Mouse (Mus musculus): ENCODE measurements at regions not wholly inside any gene's neighbourhood (a gene's known extent, or its start where the extent isn't known, plus 50 kb on each side); places are given as distances from the start of the nearest gene placed in this dataset.

DNA sequence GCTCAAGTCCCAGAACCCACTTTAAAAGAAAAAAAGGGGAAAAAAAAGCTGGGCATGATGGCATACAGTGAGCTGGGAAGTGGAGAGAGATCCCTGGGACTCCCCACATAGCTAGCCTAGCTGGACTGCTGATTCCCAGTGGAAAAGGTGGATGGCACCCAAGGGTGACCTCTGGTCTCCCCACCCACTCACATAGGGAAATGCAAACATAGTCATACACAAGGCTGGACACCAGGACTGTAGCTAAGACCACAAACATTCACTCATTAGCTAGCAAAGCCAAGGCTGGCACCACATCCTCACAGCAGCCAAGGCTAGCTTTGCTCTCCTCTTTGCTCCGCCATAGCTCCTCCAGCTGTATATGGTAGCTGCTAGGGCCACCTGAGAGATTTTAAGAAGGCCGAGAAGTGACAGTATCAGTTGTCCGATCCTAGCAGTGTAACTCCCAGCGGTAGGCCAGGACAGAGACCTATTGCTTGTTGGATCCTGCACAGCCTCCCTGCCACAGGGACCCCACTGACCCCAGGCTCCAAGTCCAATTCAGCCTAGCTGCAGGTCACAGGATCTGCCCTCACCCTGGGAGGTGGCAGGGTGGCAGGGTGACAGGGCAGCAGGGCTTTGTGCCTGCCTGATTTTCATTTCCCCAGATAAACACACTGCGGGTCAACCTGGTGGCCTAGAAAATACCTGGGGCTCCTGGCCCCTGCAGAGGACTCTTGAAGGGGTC, 119.8 kb upstream of the Gli2 start:
- Histone ChIP-seq H3K27ac (ENCODE audit: low read depth) (peak overlapping the region; percentile 59), H3K36me3 (replicated peaks; ENCODE audit: insufficient read depth, low read length) (no peaks in the 10 kb centered on the region), H3K9me3 (ENCODE audit: low read length) (no peaks in the 10 kb centered on the region), H3K4me1 (ENCODE audit: insufficient read depth) (peaks cover 11% of the 10 kb centered on the region; the same call in 1 of the 2 replicates), H3K9ac (replicated peaks) (no peak overlapping the region), H3K27me3 (ENCODE audit: insufficient read depth, low read length) (no peaks in the 10 kb centered on the region), H3K4me3 (ENCODE audit: low read depth, low read length) (no peak overlapping the region), H3K4me2 (ENCODE audit: low read depth, low read length) (no peak overlapping the region)
- WGBS (ENCODE audit: insufficient replicate concordance): 67% methylated on average over 5 of the region's 5 CpGs
- DNase-seq: no peak
- peak; percentile 90 for ATAC-seq
- TF ChIP-seq CTCF (IDR thresholded peaks at IDR 0.05; ENCODE audit: low read depth) (no peak), EP300 (IDR thresholded peaks at IDR 0.05; ENCODE audit: low read depth) (no peak)

DNA sequence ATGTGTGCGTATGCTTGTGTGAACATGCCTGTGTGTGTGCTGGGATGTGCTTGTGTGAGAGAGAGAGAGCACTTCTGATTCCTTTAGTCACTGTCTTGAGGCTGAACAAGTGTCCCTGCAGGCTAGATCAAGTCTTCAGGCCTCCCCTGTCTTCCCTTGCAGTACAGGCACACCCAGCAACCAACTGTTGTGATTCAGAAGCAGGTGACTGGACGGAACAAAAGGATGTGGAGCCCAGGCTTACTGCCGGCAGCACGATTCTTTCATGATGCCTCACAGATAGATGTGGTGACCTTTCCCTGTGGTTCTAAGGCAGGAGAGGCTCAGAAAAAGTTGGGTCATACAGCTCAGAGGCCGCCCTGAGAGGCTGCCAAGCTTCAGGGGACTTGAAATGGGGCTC, 114.0 kb upstream of the Gli2 start:
- WGBS (ENCODE audit: insufficient replicate concordance): 72% methylated on average over 5 of the region's 5 CpGs
- H3K4me2 ChIP-seq (ENCODE audit: low read depth, low read length): no peak overlapping the region
- no peaks in the 10 kb centered on the region for H3K27me3 ChIP-seq (ENCODE audit: insufficient read depth, low read length)
- H3K9me3 ChIP-seq (ENCODE audit: low read length): no peaks in the 10 kb centered on the region
- H3K27ac ChIP-seq (ENCODE audit: low read depth): no peak overlapping the region
- H3K4me3 ChIP-seq (ENCODE audit: low read depth, low read length): no peak overlapping the region
- no peak overlapping the region for H3K9ac ChIP-seq (replicated peaks)
- no peaks in the 10 kb centered on the region for H3K36me3 ChIP-seq (replicated peaks; ENCODE audit: insufficient read depth, low read length)
- ATAC-seq (no peak), DNase-seq (no peak)
- peaks cover 2% of the 10 kb centered on the region; the same call in 1 of the 2 replicates for H3K4me1 ChIP-seq (ENCODE audit: insufficient read depth)
- TF ChIP-seq EP300 (IDR thresholded peaks at IDR 0.05; ENCODE audit: low read depth): no peak
- no peak for TF ChIP-seq CTCF (IDR thresholded peaks at IDR 0.05; ENCODE audit: low read depth)

- ATAC-seq: no peak
- H3K27ac ChIP-seq (ENCODE audit: low read depth): no peak overlapping the region
- no peaks in the 10 kb centered on the region for H3K9me3 ChIP-seq (ENCODE audit: low read length)
- no peaks in the 10 kb centered on the region for H3K36me3 ChIP-seq (replicated peaks; ENCODE audit: insufficient read depth, low read length)
- peaks cover 2% of the 10 kb centered on the region; the same call in 1 of the 2 replicates for H3K4me1 ChIP-seq (ENCODE audit: insufficient read depth)
- no peak overlapping the region for H3K9ac ChIP-seq (replicated peaks)
- H3K27me3 ChIP-seq (ENCODE audit: insufficient read depth, low read length): no peaks in the 10 kb centered on the region
- H3K4me3 ChIP-seq (ENCODE audit: low read depth, low read length): no peak overlapping the region
- no peak for DNase-seq
- 85% methylated on average over 7 of the region's 7 CpGs for WGBS (ENCODE audit: insufficient replicate concordance)
- H3K4me2 ChIP-seq (ENCODE audit: low read depth, low read length): no peak overlapping the region
- no peak for TF ChIP-seq CTCF (IDR thresholded peaks at IDR 0.05; ENCODE audit: low read depth)
- TF ChIP-seq EP300 (IDR thresholded peaks at IDR 0.05; ENCODE audit: low read depth): no peak
These were observed 112.9 kb upstream of the Gli2 start for GRCm38 (mm10) chr1:119166286-119166685.

DNA sequence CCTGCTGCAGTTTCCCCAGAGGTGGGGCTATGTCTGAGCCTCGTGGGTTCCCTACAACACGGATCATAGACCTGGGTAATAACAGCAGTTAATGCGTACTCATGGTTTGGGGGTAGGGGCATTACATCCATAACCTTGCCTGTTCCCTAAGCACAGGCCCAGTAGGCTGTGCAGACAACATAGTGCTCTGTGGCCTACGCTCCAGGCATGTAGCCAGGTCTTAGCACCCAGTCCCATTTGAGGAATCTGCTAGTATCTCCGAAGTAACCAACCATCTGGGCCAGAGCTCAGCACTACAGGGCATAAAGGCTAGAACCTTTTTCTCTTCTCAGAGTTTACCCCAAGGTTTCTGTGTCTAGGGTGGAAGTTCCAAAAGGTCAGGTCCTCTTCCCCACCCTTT, 111.4 kb upstream of the Gli2 start:
- TF ChIP-seq CTCF (IDR thresholded peaks at IDR 0.05; ENCODE audit: low read depth) (no peak), EP300 (IDR thresholded peaks at IDR 0.05; ENCODE audit: low read depth) (no peak)
- WGBS (ENCODE audit: insufficient replicate concordance): 57% methylated on average over 5 of the region's 5 CpGs
- H3K4me2 ChIP-seq (ENCODE audit: low read depth, low read length): no peak overlapping the region
- H3K4me1 ChIP-seq (ENCODE audit: insufficient read depth): peaks cover 2% of the 10 kb centered on the region; the same call in 1 of the 2 replicates
- no peak for DNase-seq
- no peaks in the 10 kb centered on the region for H3K9me3 ChIP-seq (ENCODE audit: low read length)
- no peaks in the 10 kb centered on the region for H3K27me3 ChIP-seq (ENCODE audit: insufficient read depth, low read length)
- no peak overlapping the region for H3K27ac ChIP-seq (ENCODE audit: low read depth)
- no peak overlapping the region for H3K4me3 ChIP-seq (ENCODE audit: low read depth, low read length)
- H3K36me3 ChIP-seq (replicated peaks; ENCODE audit: insufficient read depth, low read length): no peaks in the 10 kb centered on the region
- ATAC-seq: no peak
- no peak overlapping the region for H3K9ac ChIP-seq (replicated peaks)

DNA sequence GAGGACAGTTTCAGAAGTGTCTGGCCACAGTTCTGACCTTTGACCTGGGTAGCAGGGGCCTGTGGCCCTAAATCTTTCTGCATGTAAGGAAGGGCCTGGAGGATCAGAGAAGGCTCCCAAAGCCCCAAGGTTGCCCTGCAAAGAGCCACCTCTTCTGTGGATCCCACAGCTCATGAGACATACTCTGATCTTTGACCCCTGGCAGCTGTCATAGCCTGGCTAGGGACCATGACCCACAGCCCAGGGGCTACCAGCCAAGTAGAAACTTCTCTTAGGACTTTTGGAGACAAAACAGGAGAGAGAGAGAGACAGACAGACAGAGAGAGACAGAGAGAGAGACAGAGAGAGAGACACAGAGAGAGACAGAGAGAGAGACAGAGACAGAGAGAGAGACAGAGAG, 110.4 kb upstream of the Gli2 start:
- no peak overlapping the region for H3K27ac ChIP-seq (ENCODE audit: low read depth)
- H3K9ac ChIP-seq (replicated peaks): no peak overlapping the region
- no peak overlapping the region for H3K4me3 ChIP-seq (ENCODE audit: low read depth, low read length)
- no peak overlapping the region for H3K4me2 ChIP-seq (ENCODE audit: low read depth, low read length)
- no peak for ATAC-seq
- H3K9me3 ChIP-seq (ENCODE audit: low read length): no peaks in the 10 kb centered on the region
- H3K27me3 ChIP-seq (ENCODE audit: insufficient read depth, low read length): no peaks in the 10 kb centered on the region
- no peaks in the 10 kb centered on the region for H3K36me3 ChIP-seq (replicated peaks; ENCODE audit: insufficient read depth, low read length)
- peak; percentile 22 for DNase-seq
- H3K4me1 ChIP-seq (ENCODE audit: insufficient read depth): peaks cover 2% of the 10 kb centered on the region; the same call in 1 of the 2 replicates
- TF ChIP-seq CTCF (IDR thresholded peaks at IDR 0.05; ENCODE audit: low read depth) (no peak), EP300 (IDR thresholded peaks at IDR 0.05; ENCODE audit: low read depth) (no peak)

GRCm38 (mm10) chr1:119163114-119163740, 109.8 kb upstream of the Gli2 start:
- no peak overlapping the region for H3K4me2 ChIP-seq (ENCODE audit: low read depth, low read length)
- 73% methylated on average over 7 of the region's 7 CpGs for WGBS (ENCODE audit: insufficient replicate concordance)

More at GRCm38 (mm10) chr1:119163114-119163740, 109.8 kb upstream of the Gli2 start:
- Histone ChIP-seq H3K27me3 (ENCODE audit: insufficient read depth, low read length) (no peaks in the 10 kb centered on the region), H3K4me3 (ENCODE audit: low read depth, low read length) (no peak overlapping the region), H3K36me3 (replicated peaks; ENCODE audit: insufficient read depth, low read length) (no peaks in the 10 kb centered on the region), H3K27ac (ENCODE audit: low read depth) (no peak overlapping the region), H3K9ac (replicated peaks) (no peak overlapping the region), H3K4me1 (ENCODE audit: insufficient read depth) (peaks cover 2% of the 10 kb centered on the region; the same call in 1 of the 2 replicates), H3K9me3 (ENCODE audit: low read length) (no peaks in the 10 kb centered on the region)
- no peak for DNase-seq
- ATAC-seq: no peak
- TF ChIP-seq CTCF (IDR thresholded peaks at IDR 0.05; ENCODE audit: low read depth): no peak
- no peak for TF ChIP-seq EP300 (IDR thresholded peaks at IDR 0.05; ENCODE audit: low read depth)

All from liver, postnatal 0 days (tissue).